Mouse (Mus musculus): ENCODE data around the gene Scyl2.
"Not testable (repeated sequence)": the region's sequence is repeated elsewhere in the genome, so short reads cannot be mapped to it uniquely, and the experiment has no call there.

Gene Scyl2

DNA sequence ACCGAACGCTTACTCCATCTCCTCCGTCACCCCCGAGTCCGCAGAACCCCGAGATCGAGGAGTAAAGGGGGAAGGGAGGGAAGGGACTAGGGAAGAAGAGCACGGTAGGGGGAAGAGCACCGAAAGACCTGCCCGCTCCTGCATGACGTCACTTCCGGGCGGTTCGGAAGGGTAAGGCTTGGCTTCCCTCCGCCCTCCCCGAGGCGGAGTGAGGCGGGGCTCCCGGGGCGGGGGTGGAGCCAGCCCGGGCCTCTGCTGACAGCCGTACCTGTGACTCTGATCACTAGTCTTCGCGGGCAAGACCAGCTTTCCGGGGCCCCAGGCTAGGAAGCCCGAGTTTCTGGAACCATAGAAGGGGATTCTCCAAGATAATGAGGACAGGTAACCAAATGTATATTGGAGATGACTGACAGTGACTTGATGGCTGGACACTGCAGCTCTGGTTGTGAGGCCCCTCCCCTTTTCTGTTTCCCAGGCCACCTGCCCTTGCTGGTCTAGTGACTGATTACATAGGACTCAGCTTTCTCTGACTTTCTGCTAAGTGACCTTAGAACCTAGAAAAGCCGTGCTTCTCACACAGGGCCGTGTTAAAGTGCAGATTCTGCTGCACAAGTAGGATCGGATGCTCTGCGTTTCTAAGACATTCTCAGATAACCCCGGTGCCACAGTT, at the start of gene Scyl2:
Gene Scyl2, minus strand, starts transcription at position 147 of the 670 bp plus-strand sequence.
- DNase-seq: peak; percentile 96

- peak; percentile 95 for DNase-seq
These were observed 46.1 kb upstream of the Scyl2 start, which contains the start of gene Actr6 for GRCm38 (mm10) chr10:89732001-89732794. TSS of gene Actr6 (minus strand) at chr10:89732295.

GRCm38 (mm10) chr10:89731341-89731740, 45.3 kb upstream of the Scyl2 start:
- no peak for DNase-seq

GRCm38 (mm10) chr10:89730386-89730785, 44.3 kb upstream of the Scyl2 start:
- DNase-seq: no peak

GRCm38 (mm10) chr10:89722247-89723195, 36.4 kb upstream of the Scyl2 start:
- DNase-seq: no peak

- DNase-seq: no peak
These were observed 34.7 kb upstream of the Scyl2 start for GRCm38 (mm10) chr10:89720796-89721195.

GRCm38 (mm10) chr10:89720252-89720651, 34.2 kb upstream of the Scyl2 start:
- DNase-seq: no peak

- peak; percentile 12 for DNase-seq
These were observed 28.8 kb upstream of the Scyl2 start for GRCm38 (mm10) chr10:89714910-89715309.

GRCm38 (mm10) chr10:89708720-89709119, 22.6 kb upstream of the Scyl2 start:
- DNase-seq: no peak

GRCm38 (mm10) chr10:89707397-89707796, 21.3 kb upstream of the Scyl2 start:
- DNase-seq: no peak

GRCm38 (mm10) chr10:89703042-89703441, 17.0 kb upstream of the Scyl2 start:
- no peak for DNase-seq

DNA sequence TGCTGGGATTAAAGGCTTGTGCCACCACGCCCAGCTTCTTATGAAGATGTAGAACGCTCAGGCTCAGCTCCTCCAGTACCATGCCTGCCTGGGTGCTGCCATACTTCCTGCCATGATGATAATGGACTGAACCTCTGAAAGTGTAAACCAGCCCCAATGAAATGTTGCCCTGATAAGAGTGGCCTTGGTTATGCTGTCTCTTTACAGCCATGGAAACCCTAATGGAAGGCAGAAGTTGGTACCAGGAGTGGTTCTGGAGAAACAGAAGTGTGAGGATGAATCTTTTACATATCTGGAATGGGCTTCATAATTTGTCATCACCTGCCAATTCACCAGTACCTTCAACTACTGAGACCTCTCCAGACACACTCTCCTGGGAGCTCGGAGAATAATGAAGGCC, 11.9 kb upstream of the Scyl2 start:
- DNase-seq: no peak

DNA sequence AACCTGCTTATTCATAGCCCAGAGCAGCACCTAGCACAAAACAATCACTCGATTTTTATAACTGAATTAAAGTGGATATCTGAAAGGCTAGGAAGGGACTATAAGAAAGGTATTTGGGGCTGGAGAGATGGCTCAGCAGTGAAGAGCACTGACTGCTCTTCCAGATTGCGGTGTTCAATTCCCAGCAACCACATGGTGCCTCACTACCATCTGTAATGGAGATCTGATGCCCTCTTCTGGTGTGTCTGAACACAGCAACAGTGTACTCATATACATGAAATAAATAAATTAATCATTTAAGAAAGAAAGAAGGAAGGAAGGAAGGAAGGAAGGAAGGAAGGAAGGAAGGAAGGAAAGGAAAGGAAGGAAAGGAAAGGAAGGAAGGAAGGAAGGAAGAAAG, 10.2 kb upstream of the Scyl2 start:
- not testable (repeated sequence) for DNase-seq

GRCm38 (mm10) chr10:89695194-89695911, 9.3 kb upstream of the Scyl2 start:
- DNase-seq: no peak

- no peak for DNase-seq
These were observed 3.9 kb upstream of the Scyl2 start for GRCm38 (mm10) chr10:89690021-89690420.

GRCm38 (mm10) chr10:89687455-89687854, 1.4 kb upstream of the Scyl2 start:
- no peak for DNase-seq

- no peak for DNase-seq
These were observed 520 bp downstream of the Scyl2 start for GRCm38 (mm10) chr10:89685391-89686138.

GRCm38 (mm10) chr10:89682961-89683360, 3.1 kb downstream of the Scyl2 start:
- no peak for DNase-seq

DNA sequence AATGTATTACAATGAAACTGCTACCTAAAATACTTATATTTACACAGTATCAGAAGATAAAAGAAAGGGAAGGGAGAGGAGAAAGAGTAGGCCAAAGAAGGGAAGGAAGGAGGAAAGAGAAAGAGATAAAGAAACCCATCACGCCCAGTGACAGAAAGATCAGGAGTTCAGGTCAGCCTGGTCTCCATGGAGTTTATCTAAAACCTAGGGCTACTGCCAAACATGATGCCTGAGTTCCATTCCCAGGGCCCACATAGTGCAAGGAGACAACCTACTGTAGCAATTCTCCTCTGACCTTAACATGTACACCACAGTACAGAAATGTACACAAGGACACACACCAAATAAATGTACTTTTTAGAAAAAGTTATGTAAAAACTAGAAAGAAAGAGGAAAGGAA, 3.9 kb downstream of the Scyl2 start:
- DNase-seq: no peak

- DNase-seq: no peak
These were observed 4.4 kb downstream of the Scyl2 start for GRCm38 (mm10) chr10:89681706-89682105.

DNA sequence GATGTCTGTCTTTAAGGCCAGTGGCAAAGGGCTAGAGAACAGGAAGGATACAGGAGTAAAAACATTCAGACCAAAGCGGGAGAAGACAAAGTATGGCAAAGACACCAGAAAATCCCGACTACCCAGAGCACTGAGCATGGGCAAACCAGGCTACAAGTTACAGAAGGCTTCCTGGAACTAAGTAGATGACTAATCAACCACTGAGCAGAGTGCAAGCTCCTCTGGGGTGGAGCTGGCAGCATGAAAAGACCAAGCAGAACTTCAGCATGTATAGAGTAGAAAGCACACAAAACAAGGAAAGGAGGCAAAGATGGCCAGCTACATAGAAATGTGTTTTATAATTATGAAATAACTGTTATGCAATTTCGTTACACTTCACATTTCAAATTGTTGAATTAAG, 5.6 kb downstream of the Scyl2 start:
- DNase-seq: no peak

GRCm38 (mm10) chr10:89679448-89679847, 6.6 kb downstream of the Scyl2 start:
- no peak for DNase-seq
